Comparison of ENCODE assay signal across 8 mouse cellular contexts in genomic region chr4:62519122-62519848, GRCm38 (mm10). TPM values are rescaled to one million over a fixed set of nuclear protein-coding genes. Genes with fewer than 3 reads are reported as not detected.
A peak's percentile ranks its signal among the peaks of the same experiment; 100 is the strongest.
DNase-seq lines count a peak whose midpoint lies in the region; ATAC-seq and TF ChIP-seq lines count a peak whose summit lies in the region.

No protein-coding gene starts in this region.

- peak overlapping the region; percentile 47 for H3K27ac ChIP-seq in cerebellum, adult 2 months (ENCODE audit: insufficient read depth, low read length)
- H3K27ac ChIP-seq in spleen, adult 2 months (ENCODE audit: insufficient read depth, low read length): peak overlapping the region; percentile 60; the same call in 1 of the 2 replicates
- peak overlapping the region; percentile 82 for H3K27ac ChIP-seq in intestine, postnatal 0 days (ENCODE audit: low read depth, low read length)
- peak overlapping the region; percentile 85 for H3K27ac ChIP-seq in neural tube, embryonic 15.5 days (replicated peaks)

- no peaks in the 10 kb centered on the region for H3K27me3 ChIP-seq in cerebellum, adult 2 months (ENCODE audit: control insufficient read depth, insufficient read depth, low read length)
- H3K27me3 ChIP-seq in spleen, adult 2 months (ENCODE audit: control insufficient read depth, insufficient read depth, low read length): no peaks in the 10 kb centered on the region
- H3K27me3 ChIP-seq in intestine, postnatal 0 days (replicated peaks; ENCODE audit: control insufficient read depth, insufficient read depth, low read length): no peaks in the 10 kb centered on the region
- H3K27me3 ChIP-seq in neural tube, embryonic 15.5 days (replicated peaks): no peaks in the 10 kb centered on the region

- H3K4me1 ChIP-seq in cerebellum, adult 2 months (ENCODE audit: control insufficient read depth, insufficient read depth, low read length): peaks cover 21% of the 10 kb centered on the region
- peaks cover 11% of the 10 kb centered on the region; the same call in 1 of the 2 replicates for H3K4me1 ChIP-seq in spleen, adult 2 months (ENCODE audit: control insufficient read depth, insufficient read depth, insufficient read length)
- peaks cover 11% of the 10 kb centered on the region for H3K4me1 ChIP-seq in intestine, postnatal 0 days (replicated peaks; ENCODE audit: control insufficient read depth, insufficient read depth, low read length)
- peaks cover 38% of the 10 kb centered on the region for H3K4me1 ChIP-seq in neural tube, embryonic 15.5 days

- peak overlapping the region; percentile 81 for H3K9ac ChIP-seq in intestine, postnatal 0 days (ENCODE audit: low read depth, low read length)
- peak overlapping the region; percentile 82 for H3K9ac ChIP-seq in neural tube, embryonic 15.5 days (replicated peaks)

- DNase-seq in cerebellum, adult 2 months: no peak
- no peak for DNase-seq in cerebellum, adult 18-20 months
- DNase-seq in spleen, adult 2 months (ENCODE audit: low read depth in 1 of 2, low spot score in 2 of 2): no peak
- no peak for DNase-seq in spleen, adult 18-20 months
- DNase-seq in left cerebral cortex, adult 11 months (ENCODE audit: low spot score): no peak
- no peak for DNase-seq in layer of hippocampus, postnatal 36 days

- no peaks in the 10 kb centered on the region for H3K36me3 ChIP-seq in spleen, adult 2 months (ENCODE audit: control insufficient read depth, insufficient read depth, low read length)
- H3K36me3 ChIP-seq in intestine, postnatal 0 days (ENCODE audit: control insufficient read depth, insufficient read depth): no peaks in the 10 kb centered on the region; the same call in 1 of the 2 replicates
- no peaks in the 10 kb centered on the region for H3K36me3 ChIP-seq in neural tube, embryonic 15.5 days

- no peak for TF ChIP-seq POLR2A in cerebellum, adult 2 months (IDR thresholded peaks at IDR 0.05; ENCODE audit: borderline replicate concordance, insufficient read depth, low read length)
- TF ChIP-seq POLR2A in spleen, adult 2 months (IDR thresholded peaks at IDR 0.05; ENCODE audit: low read depth, low read length): no peak

- H3K4me3 ChIP-seq in cerebellum, adult 2 months (replicated peaks; ENCODE audit: insufficient read depth, low read depth, low read length): peak overlapping the region; percentile 73
- peak overlapping the region; percentile 97 for H3K4me3 ChIP-seq in spleen, adult 2 months (ENCODE audit: extremely low read depth, insufficient read depth, insufficient read length)
- peak overlapping the region; percentile 74 for H3K4me3 ChIP-seq in intestine, postnatal 0 days (ENCODE audit: low read depth, low read length)
- H3K4me3 ChIP-seq in neural tube, embryonic 15.5 days (replicated peaks): peak overlapping the region; percentile 83

- no peak for TF ChIP-seq CTCF in cerebellum, adult 2 months (IDR thresholded peaks at IDR 0.05; ENCODE audit: borderline replicate concordance, insufficient read depth, low read depth, low read length)
- TF ChIP-seq CTCF in spleen, adult 2 months (IDR thresholded peaks at IDR 0.05; ENCODE audit: extremely low read depth, insufficient read depth, insufficient read length, insufficient replicate concordance): no peak
- no peak for TF ChIP-seq CTCF in intestine, postnatal 0 days (IDR thresholded peaks at IDR 0.05; ENCODE audit: low read depth)

- H3K9me3 ChIP-seq in intestine, postnatal 0 days (ENCODE audit: control insufficient read depth): no peaks in the 10 kb centered on the region
- no peaks in the 10 kb centered on the region for H3K9me3 ChIP-seq in neural tube, embryonic 15.5 days (replicated peaks)

- H3K4me2 ChIP-seq in intestine, postnatal 0 days (replicated peaks; ENCODE audit: low read depth): peak overlapping the region; percentile 89
- peak overlapping the region; percentile 68 for H3K4me2 ChIP-seq in neural tube, embryonic 15.5 days

- peak; percentile 39 for ATAC-seq in intestine, postnatal 0 days
- ATAC-seq in neural tube, embryonic 15.5 days (ENCODE audit: low FRiP score): peak; percentile 79

- WGBS in cerebellum, adult 2 months: under 1% methylated on average over 26 of the region's 26 CpGs
- WGBS in spleen, adult 2 months: 1% methylated on average over 26 of the region's 26 CpGs
- 2% methylated on average over 26 of the region's 26 CpGs for WGBS in intestine, postnatal 0 days
- WGBS in neural tube, embryonic 15.5 days: 2% methylated on average over 26 of the region's 26 CpGs

RNA-seq across cellular contexts. Expression of gene Alad, which starts 0.4 kb away (rescaled TPM):
- polyA plus RNA-seq in cerebellum, adult 2 months (2012; rRNA removed): 64.4 and 72.3 TPM in 2 replicates
- 128 and 180 TPM in 2 replicates for polyA plus RNA-seq in spleen, adult 2 months (2012; rRNA removed)
- polyA plus RNA-seq in intestine, postnatal 0 days (2015; fragmentation: Nextera tagmentation; extraction: Ambion mirVana): 156 and 168 TPM in 2 replicates
- 69.2 and 74.9 TPM in 2 replicates for polyA plus RNA-seq in neural tube, embryonic 15.5 days (2015; fragmentation: Nextera tagmentation; extraction: Ambion mirVana)
- 10 to 100 TPM; 24.3 to 28.8 TPM for total RNA-seq in layer of hippocampus, postnatal 36 days (2021)

RNA-seq across cellular contexts. Expression of gene Pole3, which starts 5.6 kb away (rescaled TPM):
- 31.0 and 34.5 TPM in 2 replicates for polyA plus RNA-seq in cerebellum, adult 2 months (2012; rRNA removed)
- polyA plus RNA-seq in spleen, adult 2 months (2012; rRNA removed): 6.1 and 8.4 TPM in 2 replicates
- polyA plus RNA-seq in intestine, postnatal 0 days (2015; fragmentation: Nextera tagmentation; extraction: Ambion mirVana): 38.0 TPM in 2 replicates
- 52.0 and 60.9 TPM in 2 replicates for polyA plus RNA-seq in neural tube, embryonic 15.5 days (2015; fragmentation: Nextera tagmentation; extraction: Ambion mirVana)
- total RNA-seq in layer of hippocampus, postnatal 36 days (2021): 10 to 100 TPM; 22.2 to 23.7 TPM

RNA-seq across cellular contexts. Expression of gene 4933430I17Rik, which starts 5.9 kb away (rescaled TPM):
- 0.52 and 0.72 TPM in 2 replicates for polyA plus RNA-seq in cerebellum, adult 2 months (2012; rRNA removed)
- polyA plus RNA-seq in spleen, adult 2 months (2012; rRNA removed): 0.11 TPM in 1 of 2 replicates, not detected in the other
- 0.27 TPM in 1 of 2 replicates, not detected in the other for polyA plus RNA-seq in intestine, postnatal 0 days (2015; fragmentation: Nextera tagmentation; extraction: Ambion mirVana)
- polyA plus RNA-seq in neural tube, embryonic 15.5 days (2015; fragmentation: Nextera tagmentation; extraction: Ambion mirVana): 0.40 and 0.55 TPM in 2 replicates
- under 1 TPM in 1 of 2 experiments, not detected in 1; 0.20 TPM for total RNA-seq in layer of hippocampus, postnatal 36 days (2021)

RNA-seq across cellular contexts. Expression of gene Hdhd3, which starts 16.0 kb away (rescaled TPM):
- 9.3 and 9.7 TPM in 2 replicates for polyA plus RNA-seq in cerebellum, adult 2 months (2012; rRNA removed)
- polyA plus RNA-seq in spleen, adult 2 months (2012; rRNA removed): 1.9 and 2.3 TPM in 2 replicates
- 125 and 145 TPM in 2 replicates for polyA plus RNA-seq in intestine, postnatal 0 days (2015; fragmentation: Nextera tagmentation; extraction: Ambion mirVana)
- 12.6 and 13.4 TPM in 2 replicates for polyA plus RNA-seq in neural tube, embryonic 15.5 days (2015; fragmentation: Nextera tagmentation; extraction: Ambion mirVana)
- total RNA-seq in layer of hippocampus, postnatal 36 days (2021): 10 to 100 TPM; 10.4 to 10.5 TPM

RNA-seq across cellular contexts. Expression of gene Bspry, which starts 39.4 kb away (rescaled TPM):
- 1.2 and 1.3 TPM in 2 replicates for polyA plus RNA-seq in cerebellum, adult 2 months (2012; rRNA removed)
- polyA plus RNA-seq in spleen, adult 2 months (2012; rRNA removed): 2.1 and 3.2 TPM in 2 replicates
- polyA plus RNA-seq in intestine, postnatal 0 days (2015; fragmentation: Nextera tagmentation; extraction: Ambion mirVana): 14.7 and 20.5 TPM in 2 replicates
- polyA plus RNA-seq in neural tube, embryonic 15.5 days (2015; fragmentation: Nextera tagmentation; extraction: Ambion mirVana): 0.67 and 5.3 TPM in 2 replicates
- total RNA-seq in layer of hippocampus, postnatal 36 days (2021): under 1 TPM; 0.52 to 0.73 TPM
